Mouse (Mus musculus) neural tube, embryonic 13.5 days (tissue): ENCODE results near the gene Gngt2. TPM values are rescaled to one million over a fixed set of nuclear protein-coding genes. Genes with fewer than 3 reads are reported as not detected.

ENCODE experiments used
- ATAC-seq: fragments of 200-750 bp; cut with Nextera tagmentation; 2 replicates; pipeline ENCODE4 v1.8.0; 2017; ENCODE audit warnings: low read depth, mild to moderate bottlenecking, moderate TSS enrichment, moderate library complexity
- H3K27ac ChIP-seq: fragments of 300-500 bp; sonication (generic); replicated peaks from 2 replicates; pipeline ENCODE4 v1.5.1; 2015; ENCODE audit warnings: moderate library complexity, mild to moderate bottlenecking, inconsistent platforms
- H3K27me3 ChIP-seq: fragments of 300-500 bp; sonication (generic); 2 replicates; pipeline ENCODE4 v1.6.1; 2015; ENCODE audit warnings: mild to moderate bottlenecking, inconsistent platforms
- H3K36me3 ChIP-seq: fragments of 300-500 bp; sonication (generic); 2 replicates; pipeline ENCODE4 v1.6.1; 2015; ENCODE audit warnings: mild to moderate bottlenecking, inconsistent platforms
- H3K4me1 ChIP-seq: fragments of 300-500 bp; sonication (generic); replicated peaks from 2 replicates; pipeline ENCODE4 v1.6.1; 2015; ENCODE audit warnings: inconsistent platforms
- H3K4me2 ChIP-seq: fragments of 300-500 bp; sonication (generic); 2 replicates; pipeline ENCODE4 v1.6.1; 2015; ENCODE audit warnings: inconsistent platforms, mild to moderate bottlenecking, moderate library complexity
- H3K4me3 ChIP-seq: fragments of 300-500 bp; sonication (generic); 2 replicates; pipeline ENCODE4 v1.5.1; 2015; ENCODE audit warnings: mild to moderate bottlenecking, inconsistent platforms
- H3K9ac ChIP-seq: fragments of 300-500 bp; sonication (generic); 2 replicates; pipeline ENCODE4 v1.6.1; 2015; ENCODE audit warnings: moderate library complexity, mild to moderate bottlenecking, inconsistent platforms
- H3K9me3 ChIP-seq: fragments of 300-500 bp; sonication (generic); 2 replicates; pipeline ENCODE4 v1.6.1; 2016; ENCODE audit warnings: inconsistent platforms
- WGBS: fragments of 180-500 bp; shearing (Covaris S2); methylation state at CpG from one replicate; pipeline ENCODE4 v1.1.7; 2015; 5-methylcytosine and 5-hydroxymethylcytosine counted together
- polyA plus RNA-seq: library from polyadenylated mRNA; unstranded; fragments of >200 nt; fragmentation: Nextera tagmentation; extraction: Ambion mirVana; gene quantifications from 2 replicates; pipeline ENCODE4 v1.2.1, GENCODE M21; 2015

Gene Gngt2
- polyA plus RNA-seq = 3.2 and 4.6 TPM in 2 replicates

GRCm38 (mm10) chr11:95837059-95837458 is at the start of gene Gngt2:
Gngt2 (plus strand) TSS chr11:95837216.
- peaks cover 32% of the 10 kb centered on the region for H3K4me1 ChIP-seq
- no peak within 1 kb of the TSS for H3K27ac ChIP-seq
- ATAC-seq = no peak
- 77% methylated on average over 10 of the region's 10 CpGs for WGBS
- no peaks in the 10 kb centered on the region for H3K9me3 ChIP-seq
- H3K4me2 ChIP-seq = no peak within 1 kb of the TSS
- no peaks in the 10 kb centered on the region for H3K36me3 ChIP-seq
- H3K9ac ChIP-seq = no peak within 1 kb of the TSS
- no peak within 1 kb of the TSS for H3K4me3 ChIP-seq
- H3K27me3 ChIP-seq = peaks cover 88% of the 10 kb centered on the region

GRCm38 (mm10) chr11:95789451-95789891 is 47.5 kb upstream of the Gngt2 start:
- H3K9me3 ChIP-seq = no peaks in the 10 kb centered on the region; the same call in none of the 2 replicates
- H3K27me3 ChIP-seq = no peaks in the 10 kb centered on the region
- ATAC-seq = no peak
- no peak overlapping the region for H3K4me3 ChIP-seq
- no peak overlapping the region for H3K4me2 ChIP-seq
- H3K36me3 ChIP-seq = no peaks in the 10 kb centered on the region
- WGBS = 81% methylated on average over 8 of the region's 8 CpGs
- H3K9ac ChIP-seq = no peak overlapping the region
- 0 out of 2 replicates have a peak, but pooled peaks cover 6% of the 10 kb centered on the region for H3K4me1 ChIP-seq
- no peak overlapping the region for H3K27ac ChIP-seq

- Histone ChIP-seq H3K4me2 (no peak overlapping the region), H3K9me3 (no peaks in the 10 kb centered on the region), H3K27me3 (peaks cover 10% of the 10 kb centered on the region; the same call in 1 of the 2 replicates), H3K27ac (no peak overlapping the region), H3K4me1 (peaks cover 17% of the 10 kb centered on the region), H3K36me3 (no peaks in the 10 kb centered on the region), H3K9ac (no peak overlapping the region), H3K4me3 (no peak overlapping the region)
- no peak for ATAC-seq
- WGBS = 78% methylated on average over 13 of the region's 13 CpGs
Observed at GRCm38 (mm10) chr11:95791787-95792186, 45.2 kb upstream of the Gngt2 start.

GRCm38 (mm10) chr11:95792950-95793509 is 44.0 kb upstream of the Gngt2 start:
- no peak for ATAC-seq
- 95% methylated on average over 8 of the region's 8 CpGs for WGBS
- Histone ChIP-seq H3K27me3 (peaks cover 20% of the 10 kb centered on the region), H3K36me3 (no peaks in the 10 kb centered on the region), H3K9ac (no peak overlapping the region), H3K4me2 (no peak overlapping the region), H3K4me1 (peaks cover 21% of the 10 kb centered on the region), H3K27ac (no peak overlapping the region), H3K9me3 (no peaks in the 10 kb centered on the region), H3K4me3 (no peak overlapping the region)

GRCm38 (mm10) chr11:95794201-95794600 is 42.8 kb upstream of the Gngt2 start:
- Histone ChIP-seq H3K27me3 (peaks cover 26% of the 10 kb centered on the region), H3K27ac (no peak overlapping the region)
- 61% methylated on average over 5 of the region's 5 CpGs for WGBS

GRCm38 (mm10) chr11:95795582-95795981 is 41.4 kb upstream of the Gngt2 start:
- no peak overlapping the region for H3K27ac ChIP-seq
- H3K4me3 ChIP-seq = no peak overlapping the region
- H3K36me3 ChIP-seq = no peaks in the 10 kb centered on the region
- no peak overlapping the region for H3K4me2 ChIP-seq
- peaks cover 26% of the 10 kb centered on the region for H3K27me3 ChIP-seq
- 62% methylated on average over 5 of the region's 5 CpGs for WGBS
- ATAC-seq = no peak
- H3K9ac ChIP-seq = no peak overlapping the region
- H3K9me3 ChIP-seq = no peaks in the 10 kb centered on the region
- peaks cover 21% of the 10 kb centered on the region for H3K4me1 ChIP-seq

More at GRCm38 (mm10) chr11:95794201-95794600, 42.8 kb upstream of the Gngt2 start:
- Histone ChIP-seq H3K9me3 (no peaks in the 10 kb centered on the region), H3K4me2 (no peak overlapping the region), H3K36me3 (no peaks in the 10 kb centered on the region), H3K4me3 (no peak overlapping the region), H3K9ac (no peak overlapping the region), H3K4me1 (peaks cover 21% of the 10 kb centered on the region)
- ATAC-seq = no peak

GRCm38 (mm10) chr11:95805010-95805409 is 32.0 kb upstream of the Gngt2 start:
- WGBS = 72% methylated on average over 5 of the region's 5 CpGs

GRCm38 (mm10) chr11:95805527-95805926 is 31.5 kb upstream of the Gngt2 start:
- WGBS = 44% methylated on average over 3 of the region's 3 CpGs
- no peaks in the 10 kb centered on the region for H3K36me3 ChIP-seq
- 0 out of 2 replicates have a peak, but pooled peaks cover 5% of the 10 kb centered on the region for H3K4me1 ChIP-seq
- H3K4me3 ChIP-seq = no peak overlapping the region
- no peak overlapping the region for H3K9ac ChIP-seq
- H3K4me2 ChIP-seq = no peak overlapping the region
- H3K27me3 ChIP-seq = no peaks in the 10 kb centered on the region
- H3K27ac ChIP-seq = no peak overlapping the region
- ATAC-seq = no peak
- H3K9me3 ChIP-seq = peaks cover 6% of the 10 kb centered on the region; the same call in 1 of the 2 replicates

More at GRCm38 (mm10) chr11:95805010-95805409, 32.0 kb upstream of the Gngt2 start:
- no peak overlapping the region for H3K4me3 ChIP-seq
- H3K9me3 ChIP-seq = peaks cover 6% of the 10 kb centered on the region; the same call in 1 of the 2 replicates
- H3K4me2 ChIP-seq = no peak overlapping the region
- H3K36me3 ChIP-seq = no peaks in the 10 kb centered on the region
- ATAC-seq = no peak
- H3K9ac ChIP-seq = no peak overlapping the region
- H3K27me3 ChIP-seq = no peaks in the 10 kb centered on the region
- no peak overlapping the region for H3K27ac ChIP-seq
- H3K4me1 ChIP-seq = 0 out of 2 replicates have a peak, but pooled peaks cover 5% of the 10 kb centered on the region

- Histone ChIP-seq H3K27me3 (no peaks in the 10 kb centered on the region), H3K4me2 (no peak overlapping the region), H3K9me3 (peaks cover 6% of the 10 kb centered on the region; the same call in 1 of the 2 replicates), H3K36me3 (no peaks in the 10 kb centered on the region), H3K9ac (no peak overlapping the region), H3K4me3 (no peak overlapping the region), H3K4me1 (0 out of 2 replicates have a peak, but pooled peaks cover 9% of the 10 kb centered on the region), H3K27ac (no peak overlapping the region)
- 98% methylated on average over 5 of the region's 5 CpGs for WGBS
- no peak for ATAC-seq
Observed at GRCm38 (mm10) chr11:95807884-95808283, 29.1 kb upstream of the Gngt2 start.

GRCm38 (mm10) chr11:95808448-95809011 is 28.5 kb upstream of the Gngt2 start:
- no peaks in the 10 kb centered on the region for H3K36me3 ChIP-seq
- no peak overlapping the region for H3K27ac ChIP-seq
- no peak for ATAC-seq
- H3K9me3 ChIP-seq = peaks cover 6% of the 10 kb centered on the region; the same call in 1 of the 2 replicates
- H3K9ac ChIP-seq = no peak overlapping the region
- no peaks in the 10 kb centered on the region for H3K27me3 ChIP-seq
- WGBS = 75% methylated on average over 5 of the region's 5 CpGs
- no peak overlapping the region for H3K4me3 ChIP-seq
- H3K4me1 ChIP-seq = 0 out of 2 replicates have a peak, but pooled peaks cover 9% of the 10 kb centered on the region
- H3K4me2 ChIP-seq = no peak overlapping the region

- H3K9me3 ChIP-seq = peaks cover 6% of the 10 kb centered on the region; the same call in 1 of the 2 replicates
- H3K9ac ChIP-seq = no peak overlapping the region
- no peak overlapping the region for H3K27ac ChIP-seq
- no peak for ATAC-seq
- no peak overlapping the region for H3K4me2 ChIP-seq
- H3K4me3 ChIP-seq = no peak overlapping the region
- 13% methylated on average over 5 of the region's 5 CpGs for WGBS
- 0 out of 2 replicates have a peak, but pooled peaks cover 9% of the 10 kb centered on the region for H3K4me1 ChIP-seq
- H3K27me3 ChIP-seq = no peaks in the 10 kb centered on the region
- H3K36me3 ChIP-seq = no peaks in the 10 kb centered on the region
Observed at GRCm38 (mm10) chr11:95809603-95810002, 27.4 kb upstream of the Gngt2 start.

- H3K36me3 ChIP-seq = no peaks in the 10 kb centered on the region
- no peaks in the 10 kb centered on the region for H3K27me3 ChIP-seq
- no peak overlapping the region for H3K9ac ChIP-seq
- no peak for ATAC-seq
- H3K4me1 ChIP-seq = 0 out of 2 replicates have a peak, but pooled peaks cover 9% of the 10 kb centered on the region
- no peak overlapping the region for H3K4me2 ChIP-seq
- WGBS = 63% methylated on average over 7 of the region's 7 CpGs
- H3K9me3 ChIP-seq = peaks cover 6% of the 10 kb centered on the region; the same call in 1 of the 2 replicates
- H3K4me3 ChIP-seq = no peak overlapping the region
- H3K27ac ChIP-seq = no peak overlapping the region
Observed at GRCm38 (mm10) chr11:95810828-95811227, 26.2 kb upstream of the Gngt2 start.
